Mouse (Mus musculus) natural killer cell, adult 2 months (primary cell): ENCODE data around the gene Cdk8.

Experiments
- DNase-seq, 2 experiments: peaks; one replicate each; pipeline ENCODE4 v3.0.0; 2022; ENCODE audit warnings: low spot score in 2 of 2

The Cdk8 gene

GRCm38 (mm10) chr5:146232816-146233215, 1.8 kb downstream of the Cdk8 start:
- DNase-seq: no peak

- DNase-seq: no peak
These were observed 3.3 kb downstream of the Cdk8 start for GRCm38 (mm10) chr5:146234336-146234735.

GRCm38 (mm10) chr5:146238274-146238673, 7.2 kb downstream of the Cdk8 start:
- no peak for DNase-seq

GRCm38 (mm10) chr5:146240771-146241170, 9.7 kb downstream of the Cdk8 start:
- DNase-seq: no peak

- no peak for DNase-seq
These were observed 10.2 kb downstream of the Cdk8 start for GRCm38 (mm10) chr5:146241202-146241601.

GRCm38 (mm10) chr5:146245193-146245592, 14.2 kb downstream of the Cdk8 start:
- DNase-seq: no peak

GRCm38 (mm10) chr5:146245646-146246370, 14.8 kb downstream of the Cdk8 start:
- no peak for DNase-seq

GRCm38 (mm10) chr5:146246386-146246785, 15.4 kb downstream of the Cdk8 start:
- no peak for DNase-seq

- no peak for DNase-seq
These were observed 16.7 kb downstream of the Cdk8 start for GRCm38 (mm10) chr5:146247709-146248108.

GRCm38 (mm10) chr5:146248746-146249145, 17.7 kb downstream of the Cdk8 start:
- DNase-seq: no peak

GRCm38 (mm10) chr5:146250369-146251075, 19.5 kb downstream of the Cdk8 start:
- DNase-seq: no peak

GRCm38 (mm10) chr5:146251663-146252429, 20.8 kb downstream of the Cdk8 start:
- no peak for DNase-seq

GRCm38 (mm10) chr5:146253644-146254043, 22.6 kb downstream of the Cdk8 start:
- no peak for DNase-seq

GRCm38 (mm10) chr5:146260003-146260402, 29.0 kb downstream of the Cdk8 start:
- DNase-seq: no peak

- no peak for DNase-seq
These were observed 35.0 kb downstream of the Cdk8 start for GRCm38 (mm10) chr5:146265934-146266591.

- DNase-seq: no peak
These were observed 36.7 kb downstream of the Cdk8 start for GRCm38 (mm10) chr5:146267776-146268175.

GRCm38 (mm10) chr5:146270593-146270992, 39.6 kb downstream of the Cdk8 start:
- DNase-seq: no peak

GRCm38 (mm10) chr5:146271662-146272061, 40.6 kb downstream of the Cdk8 start:
- DNase-seq: no peak

- no peak for DNase-seq
These were observed 42.1 kb downstream of the Cdk8 start for GRCm38 (mm10) chr5:146273096-146273495.

GRCm38 (mm10) chr5:146274420-146275045, 43.5 kb downstream of the Cdk8 start:
- DNase-seq: no peak

- DNase-seq: no peak
These were observed 46.5 kb downstream of the Cdk8 start for GRCm38 (mm10) chr5:146277513-146277912.

- no peak for DNase-seq
These were observed 49.0 kb downstream of the Cdk8 start for GRCm38 (mm10) chr5:146280012-146280411.
